Mouse (Mus musculus) lung, postnatal 0 days (tissue): ENCODE data around the gene Dync1i1. TPM values are rescaled to one million over a fixed set of nuclear protein-coding genes. Genes with fewer than 3 reads are reported as not detected.
A peak's percentile ranks its signal among the peaks of the same experiment; 100 is the strongest.

Source experiments
- ATAC-seq: fragments of 200-750 bp; cut with Nextera tagmentation; 2 replicates; pipeline ENCODE4 v1.8.0; 2017; ENCODE audit warnings: moderate library complexity
- DNase-seq: peaks from one replicate; pipeline ENCODE4 v3.0.0-alpha.2; 2016; ENCODE audit warnings: low spot score
- H3K27ac ChIP-seq: fragments of 300-500 bp; sonication (generic); 2 replicates; pipeline ENCODE4 v1.5.1; 2014; ENCODE audit warnings: antibody characterized with exemption, mild to moderate bottlenecking, low read length, mixed read lengths
- H3K27me3 ChIP-seq: fragments of 300-500 bp; sonication (generic); replicated peaks from 2 replicates; pipeline ENCODE4 v1.6.1; 2014; ENCODE audit warnings: low read length, mixed read lengths; ENCODE audit not compliant: insufficient read depth
- H3K36me3 ChIP-seq: fragments of 300-500 bp; sonication (generic); 2 replicates; pipeline ENCODE4 v1.6.1; 2014; ENCODE audit warnings: low read length, mixed read lengths; ENCODE audit not compliant: insufficient read depth
- H3K4me1 ChIP-seq: fragments of 300-500 bp; sonication (generic); 2 replicates; pipeline ENCODE4 v1.6.1; 2014; ENCODE audit warnings: antibody characterized with exemption, low read depth, low read length, mixed read lengths; ENCODE audit not compliant: insufficient read depth
- H3K4me2 ChIP-seq: fragments of 300-500 bp; sonication (generic); replicated peaks from 2 replicates; pipeline ENCODE4 v1.6.1; 2014; ENCODE audit warnings: low read depth, mild to moderate bottlenecking, low read length, moderate library complexity, mixed read lengths
- H3K4me3 ChIP-seq: fragments of 300-500 bp; sonication (generic); 2 replicates; pipeline ENCODE4 v1.5.1; 2014; ENCODE audit warnings: low read depth, low read length
- H3K9ac ChIP-seq: fragments of 300-500 bp; sonication (generic); replicated peaks from 2 replicates; pipeline ENCODE4 v1.6.1; 2014; ENCODE audit warnings: low read depth, mild to moderate bottlenecking
- H3K9me3 ChIP-seq: fragments of 300-500 bp; sonication (generic); 2 replicates; pipeline ENCODE4 v1.6.1; 2016; ENCODE audit warnings: low read length, mixed read lengths
- CTCF ChIP-seq: IDR thresholded peaks from 2 replicates; pipeline ENCODE4 v1.5.1; 2016; ENCODE audit warnings: antibody characterized with exemption, mild to moderate bottlenecking
- EP300 ChIP-seq: IDR thresholded peaks from 2 replicates; pipeline ENCODE4 v1.6.1; 2016; ENCODE audit warnings: antibody characterized with exemption, mild to moderate bottlenecking, control low read depth
- WGBS: fragments of 180-500 bp; shearing (Covaris S2); extraction: QIAGEN DNeasy Blood & Tissue Kit; methylation state at CpG from one replicate; pipeline ENCODE4 v1.1.7; 2014; 5-methylcytosine and 5-hydroxymethylcytosine counted together
- polyA plus RNA-seq: library from polyadenylated mRNA; unstranded; fragments of >200 nt; fragmentation: Nextera tagmentation; extraction: Ambion mirVana; gene quantifications from 2 replicates; pipeline ENCODE4 v1.2.1, GENCODE M21; 2015

Dync1i1 gene
- polyA plus RNA-seq, 1 experiment from 2014 or later = 0.82 TPM

GRCm38 (mm10) chr6:5790607-5791006 is 65.2 kb downstream of the Dync1i1 start:
- Histone ChIP-seq H3K4me3 (no peak overlapping the region), H3K9me3 (no peaks in the 10 kb centered on the region), H3K36me3 (no peaks in the 10 kb centered on the region), H3K27me3 (no peaks in the 10 kb centered on the region), H3K27ac (no peak overlapping the region), H3K9ac (no peak overlapping the region), H3K4me2 (no peak overlapping the region), H3K4me1 (no peaks in the 10 kb centered on the region)
- TF ChIP-seq CTCF (no peak), EP300 (no peak)
- WGBS = 55% methylated on average over 7 of the region's 7 CpGs
- ATAC-seq (no peak), DNase-seq (no peak)

- no peaks in the 10 kb centered on the region for H3K27me3 ChIP-seq
- no peak for ATAC-seq
- H3K4me1 ChIP-seq = no peaks in the 10 kb centered on the region
- 58% methylated on average over 5 of the region's 5 CpGs for WGBS
- H3K27ac ChIP-seq = no peak overlapping the region
- TF ChIP-seq CTCF (no peak), EP300 (no peak)
- no peak overlapping the region for H3K4me2 ChIP-seq
- H3K9ac ChIP-seq = no peak overlapping the region
- no peaks in the 10 kb centered on the region for H3K9me3 ChIP-seq
- no peak for DNase-seq
- no peak overlapping the region for H3K4me3 ChIP-seq
- no peaks in the 10 kb centered on the region for H3K36me3 ChIP-seq
Measured at GRCm38 (mm10) chr6:5794106-5794753, 68.8 kb downstream of the Dync1i1 start.

GRCm38 (mm10) chr6:5795314-5795713 is 69.9 kb downstream of the Dync1i1 start:
- 73% methylated on average over 2 of the region's 2 CpGs for WGBS
- no peak overlapping the region for H3K4me3 ChIP-seq
- no peak for DNase-seq
- no peaks in the 10 kb centered on the region for H3K4me1 ChIP-seq
- no peak for ATAC-seq
- no peak overlapping the region for H3K9ac ChIP-seq
- no peak overlapping the region for H3K4me2 ChIP-seq
- no peaks in the 10 kb centered on the region for H3K36me3 ChIP-seq
- H3K27me3 ChIP-seq = no peaks in the 10 kb centered on the region
- H3K27ac ChIP-seq = no peak overlapping the region
- TF ChIP-seq CTCF = no peak
- TF ChIP-seq EP300 = no peak
- H3K9me3 ChIP-seq = no peaks in the 10 kb centered on the region

- no peak overlapping the region for H3K27ac ChIP-seq
- no peaks in the 10 kb centered on the region for H3K36me3 ChIP-seq
- DNase-seq (peak; percentile 85), ATAC-seq (peak; percentile 59)
- WGBS = 34% methylated on average over 6 of the region's 6 CpGs
- no peak overlapping the region for H3K4me3 ChIP-seq
- no peak overlapping the region for H3K4me2 ChIP-seq
- H3K9me3 ChIP-seq = no peaks in the 10 kb centered on the region
- no peak overlapping the region for H3K9ac ChIP-seq
- no peak for TF ChIP-seq EP300
- peak; percentile 70 for TF ChIP-seq CTCF
- H3K4me1 ChIP-seq = no peaks in the 10 kb centered on the region
- no peaks in the 10 kb centered on the region for H3K27me3 ChIP-seq
Measured at GRCm38 (mm10) chr6:5802124-5802839, 76.8 kb downstream of the Dync1i1 start.

GRCm38 (mm10) chr6:5802840-5803491 is 77.5 kb downstream of the Dync1i1 start:
- H3K9ac ChIP-seq = no peak overlapping the region
- WGBS = 32% methylated on average over 11 of the region's 11 CpGs
- DNase-seq (peak; percentile 10), ATAC-seq (peak; percentile 64)
- no peak overlapping the region for H3K27ac ChIP-seq
- TF ChIP-seq CTCF (no peak), EP300 (no peak)
- H3K4me3 ChIP-seq = no peak overlapping the region
- no peaks in the 10 kb centered on the region for H3K4me1 ChIP-seq
- no peaks in the 10 kb centered on the region for H3K9me3 ChIP-seq
- no peaks in the 10 kb centered on the region for H3K27me3 ChIP-seq
- no peaks in the 10 kb centered on the region for H3K36me3 ChIP-seq
- H3K4me2 ChIP-seq = no peak overlapping the region

GRCm38 (mm10) chr6:5808008-5808421 is 82.6 kb downstream of the Dync1i1 start:
- peak; percentile 56; the same call in 1 of the 2 replicates for ATAC-seq
- Histone ChIP-seq H3K4me2 (no peak overlapping the region), H3K9me3 (no peaks in the 10 kb centered on the region)

More at GRCm38 (mm10) chr6:5808008-5808421, 82.6 kb downstream of the Dync1i1 start:
- no peaks in the 10 kb centered on the region for H3K4me1 ChIP-seq
- no peak for TF ChIP-seq CTCF
- no peak for TF ChIP-seq EP300
- H3K27ac ChIP-seq = no peak overlapping the region
- DNase-seq = peak; percentile 34
- no peaks in the 10 kb centered on the region for H3K36me3 ChIP-seq
- H3K4me3 ChIP-seq = no peak overlapping the region
- no peak overlapping the region for H3K9ac ChIP-seq
- H3K27me3 ChIP-seq = no peaks in the 10 kb centered on the region
- 38% methylated on average over 3 of the region's 3 CpGs for WGBS
